Mouse (Mus musculus) liver, postnatal 0 days (tissue): Measurements from ENCODE around the gene Chrng.
A peak's percentile ranks its signal among the peaks of the same experiment; 100 is the strongest.

Experiments
- CTCF ChIP-seq: sonication (generic); IDR thresholded peaks from 2 replicates; pipeline ENCODE4 v1.5.1; 2016; ENCODE audit warnings: antibody characterized with exemption, low read depth
- EP300 ChIP-seq: IDR thresholded peaks from 2 replicates; pipeline ENCODE4 v1.6.1; 2016; ENCODE audit warnings: antibody characterized with exemption, low read depth, mild to moderate bottlenecking

DNA sequence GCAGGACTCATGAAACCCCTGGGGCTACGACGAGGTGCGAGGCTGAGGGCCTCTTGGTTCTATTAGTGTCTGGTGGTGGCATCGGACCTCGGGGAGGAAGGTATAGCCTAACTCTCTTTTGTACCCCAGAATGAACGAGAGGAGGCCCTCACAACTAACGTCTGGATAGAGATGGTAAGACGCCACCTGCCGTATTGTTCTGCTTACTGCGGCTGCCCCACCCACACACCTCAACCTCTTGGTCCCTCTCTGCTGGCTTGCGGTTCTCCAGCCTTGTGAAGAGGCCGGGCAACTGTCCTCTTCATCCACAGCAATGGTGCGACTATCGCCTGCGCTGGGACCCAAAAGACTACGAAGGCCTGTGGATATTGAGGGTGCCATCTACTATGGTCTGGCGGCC lies 1.9 kb downstream of the Chrng start:
- TF ChIP-seq EP300 (no peak), CTCF (peak; percentile 46)
